ENCODE assay signal across 16 mouse cellular contexts in genomic region chr4:48992021-48992420, GRCm38 (mm10).
DNase-seq lines count a peak whose midpoint lies in the region; ATAC-seq and TF ChIP-seq lines count a peak whose summit lies in the region.
"Had no signal": no experiment of that assay in that cellular context is flagged by ENCODE, and none has a peak within 500 bp of the region (broad histone marks: within the 10 kb centered on the region; RNA-seq: fewer than 3 reads in every experiment).

No protein-coding gene starts in this region.

- no peak overlapping the region for H3K4me3 ChIP-seq in forebrain, postnatal 0 days (ENCODE audit: low read depth, low read length)
- no peak overlapping the region for H3K4me3 ChIP-seq in forebrain, embryonic 12.5 days (replicated peaks)
- no peak overlapping the region for H3K4me3 ChIP-seq in kidney, embryonic 14.5 days (ENCODE audit: low read length)
- H3K4me3 ChIP-seq: heart, adult 2 months; hindbrain, embryonic 10.5 days; intestine, embryonic 15.5 days; liver, embryonic 15.5 days; midbrain, embryonic 10.5 days had no signal

- H3K36me3 ChIP-seq in forebrain, postnatal 0 days (ENCODE audit: insufficient read depth) = no peaks in the 10 kb centered on the region
- no peaks in the 10 kb centered on the region for H3K36me3 ChIP-seq in forebrain, embryonic 12.5 days (replicated peaks)
- no peaks in the 10 kb centered on the region for H3K36me3 ChIP-seq in kidney, embryonic 14.5 days (ENCODE audit: control insufficient read depth, insufficient read depth, low read length)
- H3K36me3 ChIP-seq: hindbrain, embryonic 10.5 days; intestine, embryonic 15.5 days; liver, embryonic 15.5 days; midbrain, embryonic 10.5 days had no signal

- H3K9ac ChIP-seq in forebrain, postnatal 0 days = no peak overlapping the region
- H3K9ac ChIP-seq in forebrain, embryonic 12.5 days = no peak overlapping the region
- H3K9ac ChIP-seq in kidney, embryonic 14.5 days (ENCODE audit: low read depth, low read length) = no peak overlapping the region
- H3K9ac ChIP-seq: intestine, embryonic 15.5 days; liver, embryonic 15.5 days had no signal

- no peak for TF ChIP-seq CTCF in forebrain, postnatal 0 days (IDR thresholded peaks at IDR 0.05; ENCODE audit: low read depth)

- H3K4me2 ChIP-seq in forebrain, postnatal 0 days (ENCODE audit: low read depth) = no peak overlapping the region
- no peak overlapping the region for H3K4me2 ChIP-seq in forebrain, embryonic 12.5 days
- H3K4me2 ChIP-seq in kidney, embryonic 14.5 days (replicated peaks; ENCODE audit: low read depth, low read length) = no peak overlapping the region
- H3K4me2 ChIP-seq: intestine, embryonic 15.5 days; liver, embryonic 15.5 days had no signal

- H3K9me3 ChIP-seq in forebrain, postnatal 0 days (ENCODE audit: low read length) = no peaks in the 10 kb centered on the region
- H3K9me3 ChIP-seq in forebrain, embryonic 12.5 days = no peaks in the 10 kb centered on the region
- no peaks in the 10 kb centered on the region for H3K9me3 ChIP-seq in kidney, embryonic 14.5 days (ENCODE audit: control insufficient read depth, low read length)
- H3K9me3 ChIP-seq: hindbrain, embryonic 10.5 days; intestine, embryonic 15.5 days; liver, embryonic 15.5 days; midbrain, embryonic 10.5 days had no signal

- intact Hi-C loops in left cerebral cortex, postnatal 14 days (cut with DNase I) = no loop called here

- no peak for ATAC-seq in forebrain, postnatal 0 days
- ATAC-seq in forebrain, embryonic 12.5 days (ENCODE audit: low FRiP score) = no peak
- ATAC-seq in kidney, embryonic 14.5 days (ENCODE audit: low FRiP score, low TSS enrichment) = no peak
- ATAC-seq: activated CD4-positive, CD25-positive, alpha-beta regulatory T cell, adult 4 months; CD4-positive, CD25-positive, alpha-beta regulatory T cell, adult 4 months; intestine, embryonic 15.5 days had no signal

- WGBS in forebrain, postnatal 0 days = 38% methylated on average over 3 of the region's 3 CpGs
- WGBS in forebrain, embryonic 12.5 days = 76% methylated on average over 3 of the region's 3 CpGs
- 85% methylated on average over 3 of the region's 3 CpGs for WGBS in kidney, embryonic 14.5 days

- H3K4me1 ChIP-seq in forebrain, postnatal 0 days (ENCODE audit: insufficient read depth) = no peaks in the 10 kb centered on the region
- H3K4me1 ChIP-seq in forebrain, embryonic 12.5 days = no peaks in the 10 kb centered on the region
- H3K4me1 ChIP-seq in kidney, embryonic 14.5 days (ENCODE audit: control insufficient read depth, insufficient read depth, low read length) = no peaks in the 10 kb centered on the region
- H3K4me1 ChIP-seq: hindbrain, embryonic 10.5 days; intestine, embryonic 15.5 days; liver, embryonic 15.5 days; midbrain, embryonic 10.5 days had no signal

- H3K27me3 ChIP-seq in forebrain, postnatal 0 days (ENCODE audit: insufficient read depth, low read length) = no peaks in the 10 kb centered on the region
- H3K27me3 ChIP-seq in forebrain, embryonic 12.5 days = no peaks in the 10 kb centered on the region
- no peaks in the 10 kb centered on the region for H3K27me3 ChIP-seq in kidney, embryonic 14.5 days (ENCODE audit: control insufficient read depth, insufficient read depth, low read length)
- H3K27me3 ChIP-seq: intestine, embryonic 15.5 days; liver, embryonic 15.5 days had no signal

- no peak overlapping the region for H3K27ac ChIP-seq in forebrain, postnatal 0 days (ENCODE audit: low read depth, low read length)
- H3K27ac ChIP-seq in forebrain, embryonic 12.5 days = no peak overlapping the region
- no peak overlapping the region for H3K27ac ChIP-seq in kidney, embryonic 14.5 days (ENCODE audit: low read depth, low read length)
- H3K27ac ChIP-seq: heart, adult 2 months; hindbrain, embryonic 10.5 days; intestine, embryonic 15.5 days; liver, embryonic 15.5 days; midbrain, embryonic 10.5 days had no signal

- peak; percentile 14 for DNase-seq in forebrain, postnatal 0 days
- peak; percentile 44 for DNase-seq in kidney, adult 11 months
- peak; percentile 5 for DNase-seq in adipocyte (ENCODE audit: low spot score)
- DNase-seq in kidney, adult 9 months = peak; percentile 41
- no peak for DNase-seq in left cerebral cortex, postnatal 14 days (ENCODE audit: low spot score in 2 of 2)
- DNase-seq: right cerebral cortex, postnatal 25 days; thymus, adult 2 months had no signal

Comparison
In these comparisons a context has a peak if more than half of its experiments do, and no peak if none do; other contexts are left out.
1. DNase-seq: peak in forebrain, postnatal 0 days (single experiment), kidney, adult 11 months (single experiment), adipocyte (single experiment) and kidney, adult 9 months (single experiment); none in left cerebral cortex, postnatal 14 days (0 of 2).